Mouse (Mus musculus) G1E (cell line): ENCODE results near the gene Nbr1. TPM values are rescaled to one million over a fixed set of nuclear protein-coding genes. Genes with fewer than 3 reads are reported as not detected.
A peak's percentile ranks its signal among the peaks of the same experiment; 100 is the strongest.

ENCODE experiments used
- ATAC-seq: 2 replicates; pipeline ENCODE4 v1.8.0; 2016; ENCODE audit warnings: mild to moderate bottlenecking; ENCODE audit not compliant: insufficient number of reproducible peaks, poor library complexity, low FRiP score, severe bottlenecking; ENCODE audit errors: extremely low read depth
- DNase-seq: peaks from one replicate; pipeline ENCODE4 v3.0.0; 2012; ENCODE audit warnings: low spot score
- H3K27me3 ChIP-seq: 2 replicates; pipeline ENCODE4 v1.6.1; 2012; ENCODE audit warnings: mild to moderate bottlenecking, low read length, inconsistent platforms; ENCODE audit not compliant: insufficient read depth
- H3K36me3 ChIP-seq: replicated peaks from 2 replicates; pipeline ENCODE3; 2012; ENCODE audit warnings: mild to moderate bottlenecking, inconsistent platforms
- H3K4me1 ChIP-seq: 2 replicates; pipeline ENCODE4 v1.6.1; 2012; ENCODE audit warnings: low read depth, low read length, inconsistent platforms, mixed read lengths; ENCODE audit not compliant: insufficient read depth
- H3K4me3 ChIP-seq: 2 replicates; pipeline ENCODE4 v1.5.1; 2012; ENCODE audit warnings: low read depth, mild to moderate bottlenecking, inconsistent platforms, low read length, moderate library complexity, mixed read lengths
- H3K9me3 ChIP-seq: replicated peaks from 2 replicates; pipeline ENCODE4 v1.6.1; 2012; ENCODE audit warnings: inconsistent platforms
- CTCF ChIP-seq: IDR thresholded peaks from 2 replicates; pipeline ENCODE4 v1.5.1; 2012; ENCODE audit warnings: low read depth, low read length, inconsistent platforms, mixed read lengths
- GATA1 ChIP-seq: IDR thresholded peaks from 2 replicates; pipeline ENCODE4 v1.6.1; 2012; ENCODE audit warnings: borderline replicate concordance, low read length, inconsistent platforms, mixed read lengths
- GATA2 ChIP-seq: IDR thresholded peaks from 2 replicates; pipeline ENCODE4 v1.6.1; 2012; ENCODE audit warnings: low read depth, low read length, inconsistent platforms, borderline replicate concordance
- POLR2AphosphoS5 ChIP-seq: IDR thresholded peaks from 2 replicates; pipeline ENCODE4 v1.6.1; 2012; ENCODE audit warnings: low read depth, low read length, inconsistent platforms; ENCODE audit not compliant: insufficient replicate concordance
- TAL1 ChIP-seq: conservative IDR thresholded peaks from 2 replicates; pipeline ENCODE4 v1.6.1; 2012; ENCODE audit warnings: low read depth, low read length, inconsistent platforms, mixed read lengths
- polyA plus RNA-seq: library from polyadenylated mRNA; stranded (reverse); fragments of >175 nt; gene quantifications from 2 replicates; pipeline ENCODE4 v1.2.3, GENCODE M21; 2012
- total RNA-seq, 2 experiments: library from RNA; stranded (forward) in 1 of 2; stranded (reverse) in 1 of 2; fragments of 200-1000 nt in 1 of 2; fragments of >200 nt in 1 of 2; fragmentation: Nextera tagmentation in 1 of 2; gene quantifications; 2 replicates each; pipeline ENCODE4 v1.2.3; 2014 to 2017

Gene Nbr1
- total RNA-seq (2014; fragmentation: Nextera tagmentation) (102 and 109 TPM in 2 replicates), total RNA-seq (2017) (97.6 and 99.4 TPM in 2 replicates), polyA plus RNA-seq (43.8 and 45.6 TPM in 2 replicates)

- ATAC-seq (peak; percentile 67), DNase-seq (peak; percentile 76)
- H3K36me3 ChIP-seq, result peaks cover 44% of the 10 kb centered on the region
- peaks cover 24% of the 10 kb centered on the region for H3K4me1 ChIP-seq
- TF ChIP-seq GATA1 (no peak), GATA2 (no peak), POLR2AphosphoS5 (0 out of 2 replicates have a peak, but pooled peaks have one; percentile 39)
- H3K4me3 ChIP-seq, result peak within 1 kb of the TSS; percentile 73
- no peaks in the 10 kb centered on the region for H3K9me3 ChIP-seq
- no peaks in the 10 kb centered on the region for H3K27me3 ChIP-seq
Observed at GRCm38 (mm10) chr11:101551751-101552475, at the start of gene Nbr1, which contains the start of gene Brca1. Nbr1 (plus strand) TSS chr11:101552149. Brca1 (minus strand) TSS chr11:101551955.

DNA sequence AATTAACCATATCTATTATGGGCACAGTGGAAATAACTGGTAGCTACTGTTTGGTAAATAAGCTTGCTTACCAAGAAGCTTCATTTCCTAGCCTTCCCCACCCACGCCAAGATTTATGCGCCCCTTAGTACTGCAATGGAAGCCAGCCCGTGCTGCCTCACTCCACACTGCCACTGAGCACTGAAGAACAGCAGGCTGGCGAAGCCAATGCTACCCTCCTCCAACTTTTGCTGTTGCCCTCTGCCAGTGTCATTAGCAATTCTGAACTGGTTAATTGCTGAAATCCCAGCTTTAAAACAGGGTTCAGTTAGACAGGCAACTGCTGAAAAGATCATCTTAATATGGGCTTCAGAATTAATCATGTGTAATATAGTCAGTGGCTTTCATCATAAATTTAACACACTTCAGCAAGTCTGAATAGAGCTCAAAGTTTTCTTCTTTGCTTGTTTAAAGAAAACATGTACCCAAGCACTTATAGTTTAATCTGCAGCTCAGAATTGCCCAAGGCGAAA is 45.6 kb upstream of the Nbr1 start:
- H3K36me3 ChIP-seq, result peaks cover 96% of the 10 kb centered on the region
- no peak overlapping the region for H3K4me3 ChIP-seq
- ATAC-seq (no peak), DNase-seq (no peak)
- H3K27me3 ChIP-seq, result no peaks in the 10 kb centered on the region
- no peaks in the 10 kb centered on the region for H3K9me3 ChIP-seq
- H3K4me1 ChIP-seq, result peaks cover 13% of the 10 kb centered on the region
- no peak for TF ChIP-seq TAL1
- no peak for TF ChIP-seq POLR2AphosphoS5
- no peak for TF ChIP-seq GATA2
- TF ChIP-seq CTCF, result no peak
- TF ChIP-seq GATA1, result no peak

DNA sequence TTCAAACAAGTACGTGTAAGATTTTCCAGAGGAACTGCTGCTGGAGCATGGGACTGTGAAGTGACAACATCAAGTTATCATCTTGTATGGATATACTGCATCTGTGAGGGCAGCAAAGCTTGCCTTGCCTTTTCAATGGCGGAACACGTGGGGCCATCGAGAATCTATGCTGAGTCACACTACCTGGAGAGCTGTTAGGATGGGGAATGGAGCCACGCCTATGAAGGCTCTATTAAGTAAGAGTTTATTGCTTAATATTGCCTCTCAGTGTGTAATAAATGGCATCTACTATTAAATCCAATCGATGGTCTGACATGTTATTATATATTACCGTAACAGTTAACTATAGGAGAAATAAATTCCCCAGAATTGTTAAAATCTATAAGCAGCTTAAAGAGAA is 44.9 kb upstream of the Nbr1 start:
- TF ChIP-seq POLR2AphosphoS5, result no peak
- no peak for TF ChIP-seq CTCF
- TF ChIP-seq GATA2, result no peak
- TF ChIP-seq TAL1, result no peak
- no peak for TF ChIP-seq GATA1
- H3K4me3 ChIP-seq, result no peak overlapping the region
- peaks cover 13% of the 10 kb centered on the region for H3K4me1 ChIP-seq
- no peaks in the 10 kb centered on the region for H3K27me3 ChIP-seq
- H3K36me3 ChIP-seq, result peaks cover 95% of the 10 kb centered on the region
- no peaks in the 10 kb centered on the region for H3K9me3 ChIP-seq
- ATAC-seq, result no peak
- no peak for DNase-seq

- no peaks in the 10 kb centered on the region for H3K9me3 ChIP-seq
- H3K36me3 ChIP-seq, result peaks cover 87% of the 10 kb centered on the region
- ATAC-seq (no peak), DNase-seq (no peak)
- peaks cover 5% of the 10 kb centered on the region; the same call in 1 of the 2 replicates for H3K4me1 ChIP-seq
- no peaks in the 10 kb centered on the region for H3K27me3 ChIP-seq
- H3K4me3 ChIP-seq, result no peak overlapping the region
- TF ChIP-seq POLR2AphosphoS5, result no peak
- no peak for TF ChIP-seq GATA2
- TF ChIP-seq TAL1, result no peak
- TF ChIP-seq CTCF, result no peak
- no peak for TF ChIP-seq GATA1
Observed at GRCm38 (mm10) chr11:101518937-101519336, 33.0 kb upstream of the Nbr1 start.

- H3K9me3 ChIP-seq, result no peaks in the 10 kb centered on the region
- no peak for TF ChIP-seq POLR2AphosphoS5
- TF ChIP-seq GATA1, result no peak
- no peak overlapping the region for H3K4me3 ChIP-seq
- no peaks in the 10 kb centered on the region for H3K27me3 ChIP-seq
- no peak for ATAC-seq
- DNase-seq, result no peak
- H3K36me3 ChIP-seq, result peaks cover 87% of the 10 kb centered on the region
- H3K4me1 ChIP-seq, result peaks cover 5% of the 10 kb centered on the region; the same call in 1 of the 2 replicates
Observed at GRCm38 (mm10) chr11:101519364-101519763, 32.6 kb upstream of the Nbr1 start.

DNA sequence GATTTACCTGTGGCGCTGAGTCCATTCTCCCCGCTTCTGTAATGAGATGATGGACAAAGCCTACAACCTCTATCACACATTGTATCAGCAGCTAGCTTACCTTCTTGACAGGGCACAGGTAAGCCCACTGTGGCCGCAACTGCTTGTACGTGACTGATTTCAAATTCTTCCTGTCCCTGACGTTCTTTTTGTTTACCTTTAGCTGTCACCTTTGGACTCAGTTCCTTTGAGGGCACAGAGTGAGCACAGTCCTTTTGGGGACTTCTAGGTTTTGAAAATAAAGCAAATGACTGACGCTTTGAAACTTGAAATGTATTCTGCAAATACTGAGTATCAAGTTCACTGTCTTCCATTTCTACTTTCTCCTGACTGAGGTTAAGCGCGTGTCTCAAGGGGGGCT is 27.5 kb upstream of the Nbr1 start:
- Histone ChIP-seq H3K4me1 (peaks cover 4% of the 10 kb centered on the region; the same call in 1 of the 2 replicates), H3K9me3 (no peaks in the 10 kb centered on the region), H3K27me3 (no peaks in the 10 kb centered on the region), H3K4me3 (no peak overlapping the region), H3K36me3 (peaks cover 90% of the 10 kb centered on the region)
- TF ChIP-seq TAL1 (no peak), CTCF (no peak), GATA2 (no peak), GATA1 (no peak), POLR2AphosphoS5 (no peak)
- DNase-seq (no peak), ATAC-seq (no peak)
